In genomic region chr9:67404736-67405135, GRCm38 (mm10) we compare ENCODE assay signal across 12 mouse cellular contexts.
"Had no signal": no experiment of that assay in that cellular context is flagged by ENCODE, and none has a peak within 500 bp of the region (broad histone marks: within the 10 kb centered on the region; RNA-seq: fewer than 3 reads in every experiment).

No protein-coding gene starts in this region.

- H3K4me1 ChIP-seq: limb, embryonic 15.5 days; liver, embryonic 12.5 days; midbrain, embryonic 12.5 days had no signal

- H3K9ac ChIP-seq: limb, embryonic 15.5 days; liver, embryonic 12.5 days; lung, embryonic 14.5 days; midbrain, embryonic 12.5 days had no signal

- H3K9me3 ChIP-seq: limb, embryonic 15.5 days; liver, embryonic 12.5 days; megakaryocyte, embryonic 14.5 days; midbrain, embryonic 12.5 days had no signal

- H3K27me3 ChIP-seq: limb, embryonic 15.5 days; liver, embryonic 12.5 days; megakaryocyte, embryonic 14.5 days; midbrain, embryonic 12.5 days had no signal

- H3K4me2 ChIP-seq: limb, embryonic 15.5 days; liver, embryonic 12.5 days; lung, embryonic 14.5 days; midbrain, embryonic 12.5 days had no signal

- ATAC-seq: liver, embryonic 12.5 days had no signal

- H3K4me3 ChIP-seq: limb, embryonic 15.5 days; liver, embryonic 12.5 days; megakaryocyte, embryonic 14.5 days; midbrain, embryonic 12.5 days had no signal

- H3K36me3 ChIP-seq: limb, embryonic 15.5 days; liver, embryonic 12.5 days; midbrain, embryonic 12.5 days had no signal

- H3K27ac ChIP-seq: kidney, postnatal 0 days; limb, embryonic 15.5 days; liver, embryonic 12.5 days; midbrain, embryonic 12.5 days; stomach, postnatal 0 days had no signal

- DNase-seq: kidney, adult 11 months; kidney, adult 9 months; kidney, postnatal 36 days; lung, embryonic 14.5 days; lung, postnatal 10 days; lung, postnatal 4 days had no signal
